Mouse (Mus musculus) cerebellum, adult 11 months (tissue): ENCODE data around the gene Uggt2.
"Not testable (repeated sequence)": the region's sequence is repeated elsewhere in the genome, so short reads cannot be mapped to it uniquely, and the experiment has no call there.

ENCODE experiments used
- DNase-seq: peaks from one replicate; pipeline ENCODE4 v3.0.0; 2022

The Uggt2 gene

GRCm38 (mm10) chr14:119027675-119028253 is 71.5 kb downstream of the Uggt2 start:
- DNase-seq: no peak

DNA sequence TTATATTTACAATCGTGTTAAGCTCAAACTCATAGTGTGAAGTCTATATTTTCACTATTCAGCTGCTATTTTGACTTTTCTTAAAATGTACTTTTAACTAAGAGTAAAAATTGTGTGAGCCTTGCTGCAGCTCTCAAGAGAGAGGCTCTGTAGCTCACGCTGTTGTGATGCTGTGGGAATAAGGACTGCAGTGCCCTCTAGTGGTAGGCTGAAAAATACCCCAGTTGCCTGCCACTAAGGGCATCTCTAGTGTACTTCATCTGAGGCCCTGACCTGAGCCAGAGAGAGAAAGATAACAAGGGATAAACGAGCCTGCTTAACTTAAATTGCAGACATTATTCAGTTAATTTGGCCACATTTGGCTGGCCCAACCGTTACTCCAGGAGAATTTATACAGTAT is 72.1 kb downstream of the Uggt2 start:
- DNase-seq: no peak

- no peak for DNase-seq
Measured at GRCm38 (mm10) chr14:119025889-119026288, 73.3 kb downstream of the Uggt2 start.

- no peak for DNase-seq
Measured at GRCm38 (mm10) chr14:119013549-119013948, 85.7 kb downstream of the Uggt2 start.

GRCm38 (mm10) chr14:119012607-119013431 is 86.4 kb downstream of the Uggt2 start:
- peak; percentile 81 for DNase-seq

DNA sequence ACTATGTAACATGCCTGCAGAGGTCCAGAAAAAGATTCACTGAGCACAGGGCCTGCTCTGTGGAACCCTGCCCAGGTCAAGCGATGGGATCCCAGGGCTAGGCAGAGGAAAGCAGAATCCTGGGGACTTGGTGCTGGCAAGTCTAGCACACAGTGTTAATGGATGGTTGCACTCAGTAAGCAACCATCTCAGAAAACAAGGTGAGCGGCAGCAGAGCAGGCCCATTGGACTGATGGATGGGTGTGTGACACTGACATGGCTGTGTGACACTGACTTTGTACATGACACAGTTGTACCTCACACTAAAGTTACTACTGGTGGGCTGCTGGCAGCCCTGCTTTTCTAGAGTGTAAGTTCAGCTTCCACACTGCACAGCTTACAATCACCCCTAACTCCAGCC is 89.7 kb downstream of the Uggt2 start:
- DNase-seq: no peak

- no peak for DNase-seq
Measured at GRCm38 (mm10) chr14:119008031-119008590, 91.1 kb downstream of the Uggt2 start.

- peak; percentile 97 for DNase-seq
Measured at GRCm38 (mm10) chr14:119007103-119007951, 91.9 kb downstream of the Uggt2 start.

DNA sequence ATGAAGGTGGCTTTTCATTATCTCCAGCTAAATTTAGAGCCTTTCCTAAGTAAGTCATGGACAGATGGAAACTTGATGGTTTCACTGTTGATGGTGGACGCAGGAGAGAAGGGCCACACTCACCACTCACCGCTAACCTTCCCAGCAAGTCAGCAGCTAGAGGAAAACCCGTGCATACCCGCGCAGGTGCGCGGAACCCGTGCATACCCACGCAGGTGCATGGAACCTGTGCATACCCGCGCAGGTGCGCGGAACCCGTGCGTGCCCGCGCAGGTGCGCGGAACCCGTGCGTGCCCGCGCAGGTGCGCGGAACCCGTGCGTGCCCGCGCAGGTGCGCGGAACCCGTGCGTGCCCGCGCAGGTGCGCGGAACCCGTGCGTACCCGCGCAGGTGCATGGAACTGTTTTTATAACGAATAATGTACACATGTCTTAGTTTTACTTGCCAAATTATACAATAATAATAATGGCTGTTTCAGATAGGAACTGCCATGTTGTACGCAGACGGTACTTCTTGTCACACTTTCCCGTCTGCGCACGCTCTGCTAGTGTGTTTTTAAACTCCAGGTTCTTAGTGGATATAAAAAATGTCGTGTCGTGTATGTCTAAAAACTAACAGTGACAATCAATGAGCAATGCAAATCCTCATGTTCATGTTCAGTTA is 92.7 kb downstream of the Uggt2 start:
- peak; percentile 54 for DNase-seq

GRCm38 (mm10) chr14:119005834-119006233 is 93.4 kb downstream of the Uggt2 start:
- no peak for DNase-seq

DNA sequence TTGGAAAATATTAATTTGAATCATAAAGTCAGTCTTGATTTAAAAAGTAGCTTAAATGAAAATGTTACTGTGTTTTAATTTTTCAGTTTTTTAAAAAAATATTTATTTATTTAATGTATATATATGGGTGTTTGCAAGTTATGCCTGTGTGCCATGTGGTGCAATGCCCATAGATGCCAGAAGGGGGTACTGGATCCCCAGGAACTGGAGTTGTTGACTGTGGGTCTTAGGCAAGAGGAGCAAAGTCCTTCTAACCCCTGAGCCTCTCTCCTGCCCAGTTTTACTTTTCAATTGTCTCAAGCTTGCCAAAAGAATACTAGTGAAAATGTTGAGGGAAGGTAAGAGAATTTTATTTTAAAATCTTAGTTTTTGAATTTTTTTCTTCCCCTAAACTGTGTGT is 95.9 kb downstream of the Uggt2 start:
- no peak for DNase-seq

DNA sequence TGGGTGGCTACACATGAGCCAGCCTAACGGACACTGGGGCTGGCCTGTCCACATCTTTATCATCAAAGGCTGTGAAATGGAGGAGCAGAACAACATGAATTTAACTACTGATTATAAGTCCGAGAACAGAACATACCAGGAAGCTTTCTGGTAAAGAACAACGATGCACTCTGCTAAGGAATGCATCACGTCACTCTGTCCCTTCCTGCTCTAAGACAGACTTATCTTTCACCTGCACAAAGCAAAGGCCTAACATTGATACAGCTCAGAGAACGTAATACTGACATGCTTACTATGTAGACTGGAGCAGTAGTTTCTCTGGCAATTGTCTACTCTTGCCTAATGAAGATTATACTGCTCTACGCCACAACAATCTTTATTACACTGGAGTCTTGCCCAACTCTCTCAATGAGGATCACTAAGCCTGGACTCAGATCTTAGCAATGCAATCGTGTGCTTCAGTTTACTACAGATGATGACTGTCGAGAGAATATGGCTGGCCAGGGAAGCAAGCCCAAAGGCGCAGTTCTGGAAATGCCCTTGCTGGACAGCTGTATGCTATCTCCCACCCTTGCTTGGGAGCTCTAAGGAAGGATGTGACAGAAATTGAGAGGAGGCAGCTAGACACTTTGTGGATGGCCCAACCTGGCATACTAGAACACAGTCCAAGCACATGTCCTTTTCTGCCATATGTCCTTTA is 103.9 kb downstream of the Uggt2 start:
- DNase-seq: no peak

DNA sequence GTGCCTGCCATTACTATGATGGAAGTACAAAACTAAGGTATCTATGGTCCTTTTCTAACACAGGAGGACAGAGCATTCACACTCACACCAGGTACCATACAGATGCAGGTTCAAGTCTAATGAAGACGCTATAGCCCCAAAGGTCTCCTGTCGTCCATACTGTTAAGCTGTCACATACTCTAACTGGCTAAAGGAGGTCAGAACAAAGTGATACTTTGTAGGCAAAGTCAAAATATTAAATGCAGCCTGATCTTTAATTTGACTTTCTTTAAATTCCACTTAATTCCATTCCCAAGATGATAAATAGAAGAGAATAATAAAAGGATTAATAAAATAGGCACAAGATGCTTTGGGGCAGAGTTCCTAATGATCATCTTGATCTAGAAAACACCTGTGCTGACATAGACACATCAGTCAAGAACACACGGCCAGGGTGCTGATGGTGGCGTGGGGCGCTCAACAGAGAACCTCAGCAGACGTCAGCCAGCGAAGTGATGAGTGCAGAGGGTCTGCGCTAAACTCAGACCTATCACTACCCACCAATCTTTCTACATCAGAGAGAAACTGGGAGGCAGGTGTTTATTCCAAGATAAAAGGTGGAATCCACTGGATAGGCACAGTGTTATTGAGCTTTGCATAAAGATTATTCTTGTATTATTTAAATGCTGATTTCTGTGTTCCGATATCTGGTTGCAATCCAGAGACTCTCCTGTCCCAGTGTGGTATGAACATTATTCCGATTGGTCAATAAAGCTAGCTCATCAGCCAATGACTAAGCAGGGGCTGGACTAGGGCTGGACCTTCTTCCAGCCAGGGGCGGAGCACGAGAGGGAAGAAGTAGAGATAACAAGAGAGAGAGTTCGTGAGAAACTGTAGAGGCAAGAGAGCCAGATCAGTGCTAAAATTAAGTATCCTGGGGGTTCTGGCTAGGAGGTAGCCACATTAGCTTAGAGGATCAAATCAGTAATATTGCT is 111.4 kb downstream of the Uggt2 start:
- no peak for DNase-seq

DNA sequence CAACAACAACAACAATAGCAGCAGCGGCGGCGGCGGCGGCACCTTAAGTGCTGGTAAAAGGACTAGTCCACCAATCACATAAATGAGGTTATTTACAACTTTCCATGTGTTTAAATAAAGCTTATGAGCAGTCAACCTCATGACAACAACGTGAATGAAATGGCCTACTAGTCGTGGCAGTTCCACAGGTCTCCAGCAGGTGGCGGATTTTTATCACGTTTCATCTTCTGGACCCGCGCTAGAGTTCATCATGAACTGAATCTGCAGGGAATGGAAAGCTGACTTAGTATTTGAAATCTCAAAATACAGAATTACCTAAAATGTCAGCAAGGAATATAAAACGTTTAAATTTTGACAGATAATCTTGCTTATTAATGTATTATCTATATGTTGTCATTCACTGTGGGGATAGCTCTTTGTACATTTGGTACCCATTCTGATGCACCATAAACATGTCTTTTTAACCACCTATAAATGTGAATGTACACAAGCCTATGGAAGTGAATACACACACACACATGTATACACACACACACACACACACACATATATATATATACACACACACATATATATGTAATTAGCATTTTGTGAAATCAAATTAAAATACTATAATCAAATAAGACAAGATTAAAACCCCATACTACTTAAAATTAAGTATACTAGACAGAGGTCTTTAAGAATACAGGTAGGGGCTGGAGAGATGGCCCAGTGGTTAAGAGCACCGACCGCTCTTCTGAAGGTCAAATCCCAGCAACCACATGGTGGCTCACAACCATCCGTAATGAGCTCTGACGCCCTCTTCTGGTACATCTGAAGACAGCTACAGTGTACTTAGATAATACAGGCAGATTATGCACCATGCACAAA is 112.3 kb downstream of the Uggt2 start:
- peak; percentile 59 for DNase-seq

- no peak for DNase-seq
Measured at GRCm38 (mm10) chr14:118984161-118984560, 115.1 kb downstream of the Uggt2 start.

GRCm38 (mm10) chr14:118983396-118983795 is 115.8 kb downstream of the Uggt2 start:
- no peak for DNase-seq

- DNase-seq: not testable (repeated sequence)
Measured at GRCm38 (mm10) chr14:118982429-118983045, 116.7 kb downstream of the Uggt2 start.

DNA sequence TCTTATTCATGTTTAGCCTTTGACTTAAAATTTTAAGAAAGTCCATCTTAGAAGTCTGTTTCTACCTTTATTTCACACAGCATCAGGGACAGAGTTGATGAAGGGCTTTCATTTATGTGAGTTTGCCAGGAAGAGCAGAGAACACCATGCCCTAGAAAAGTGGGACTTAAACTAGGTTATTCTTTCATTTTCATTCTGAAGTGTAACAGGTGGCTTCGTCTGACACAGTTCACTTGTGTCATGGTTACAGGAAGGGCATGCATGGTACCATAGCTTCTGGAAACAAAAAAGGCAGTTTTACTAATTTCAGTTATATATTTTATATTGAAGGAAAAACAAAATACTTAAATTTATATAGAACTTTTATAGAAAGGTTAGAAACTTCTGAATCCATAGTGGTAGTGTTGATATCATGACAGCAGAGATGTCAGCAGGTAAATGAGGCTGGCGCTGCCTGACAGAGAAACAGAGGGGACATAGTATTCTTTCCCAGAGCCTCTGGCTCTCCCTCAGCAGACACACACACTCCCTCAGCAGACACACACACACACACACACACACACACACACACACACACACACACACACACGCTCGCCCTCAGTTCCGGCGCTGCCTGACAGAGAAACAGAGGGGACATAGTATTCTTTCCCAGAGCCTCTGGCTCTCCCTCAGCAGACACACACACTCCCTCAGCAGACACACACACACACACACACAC is 117.4 kb downstream of the Uggt2 start:
- DNase-seq: not testable (repeated sequence)

DNA sequence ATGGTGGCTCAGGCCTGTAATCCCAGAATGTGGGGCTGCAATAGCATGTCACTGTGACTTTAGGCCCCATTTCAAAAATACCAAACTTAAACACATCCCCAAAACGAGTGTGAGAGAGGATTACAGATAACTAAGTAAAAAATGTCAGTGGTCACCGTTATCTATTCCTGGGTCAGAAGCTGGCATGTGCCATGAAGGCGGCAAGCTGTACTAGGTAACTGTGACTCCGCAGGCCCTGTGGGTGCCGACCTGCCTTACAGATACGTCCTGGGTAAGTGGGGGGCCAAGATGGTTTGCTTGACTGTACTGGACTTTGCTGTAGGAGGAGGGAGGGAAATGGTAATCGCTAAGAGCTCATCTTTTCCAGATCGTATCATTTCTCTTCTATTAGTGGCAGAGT is 118.3 kb downstream of the Uggt2 start:
- DNase-seq: no peak
